In genomic region chr16:23102340-23103037, GRCm38 (mm10) we compare ENCODE assay signal across 9 mouse cellular contexts. TPM values are rescaled to one million over a fixed set of nuclear protein-coding genes. Genes with fewer than 3 reads are reported as not detected.
A peak's percentile ranks its signal among the peaks of the same experiment; 100 is the strongest.
DNase-seq lines count a peak whose midpoint lies in the region; ATAC-seq lines count a peak whose summit lies in the region.
"Had no signal": no experiment of that assay in that cellular context is flagged by ENCODE, and none has a peak within 500 bp of the region (broad histone marks: within the 10 kb centered on the region; RNA-seq: fewer than 3 reads in every experiment).

No protein-coding gene starts in this region.

- H3K27ac ChIP-seq in hindbrain, embryonic 10.5 days: 0 out of 2 replicates have a peak overlapping the region, but pooled peaks have one; percentile 53

- peak overlapping the region; percentile 48 for H3K4me3 ChIP-seq in hindbrain, embryonic 10.5 days

- peak; percentile 68 for DNase-seq in CD4-positive helper T cell, adult 2 months (ENCODE audit: low read depth, low spot score)
- peak; percentile 96 for DNase-seq in ES-CJ7 (ENCODE audit: low read depth, low spot score)
- no peak for DNase-seq in hindbrain, embryonic 10.5 days (ENCODE audit: low spot score)
- DNase-seq in lung, postnatal 36 days: peak; percentile 20
- DNase-seq in adipocyte (ENCODE audit: low spot score): no peak
- DNase-seq in urinary bladder, postnatal 14 days (ENCODE audit: low spot score): no peak

- peaks cover 18% of the 10 kb centered on the region for H3K27me3 ChIP-seq in hindbrain, embryonic 10.5 days (ENCODE audit: insufficient read depth, poor library complexity, severe bottlenecking)

- no peak for ATAC-seq in erythroid progenitor cell, adult 5-6 weeks (replicated peaks; ENCODE audit: low FRiP score, poor library complexity, severe bottlenecking)
- no peak for ATAC-seq in frontal cortex, adult (ENCODE audit: low TSS enrichment)

- H3K36me3 ChIP-seq in hindbrain, embryonic 10.5 days: no peaks in the 10 kb centered on the region

- H3K9me3 ChIP-seq in hindbrain, embryonic 10.5 days: no peaks in the 10 kb centered on the region

- 13% methylated on average over 15 of the region's 15 CpGs for WGBS in hindbrain, embryonic 10.5 days

- peaks cover 28% of the 10 kb centered on the region for H3K4me1 ChIP-seq in hindbrain, embryonic 10.5 days (replicated peaks)

RNA-seq across cellular contexts. Expression of gene Eif4a2, which starts 4.8 kb away (rescaled TPM):
- polyA plus RNA-seq in hindbrain, embryonic 10.5 days (2016; fragmentation: Nextera tagmentation; extraction: Ambion mirVana): 133 and 157 TPM in 2 replicates
- 140 and 151 TPM in 2 replicates for total RNA-seq in erythroid progenitor cell, adult 5-6 weeks (2015; ENCODE audit: low replicate concordance)
- 189 and 232 TPM in 2 replicates for total RNA-seq in erythroid progenitor cell, adult 5-6 weeks (2017; ENCODE audit: low replicate concordance)

RNA-seq across cellular contexts. Expression of gene Rfc4, which starts 25.0 kb away (rescaled TPM):
- 190 and 227 TPM in 2 replicates for polyA plus RNA-seq in hindbrain, embryonic 10.5 days (2016; fragmentation: Nextera tagmentation; extraction: Ambion mirVana)
- 98.4 and 133 TPM in 2 replicates for total RNA-seq in erythroid progenitor cell, adult 5-6 weeks (2015; ENCODE audit: low replicate concordance)
- total RNA-seq in erythroid progenitor cell, adult 5-6 weeks (2017; ENCODE audit: low replicate concordance): 32.8 and 50.6 TPM in 2 replicates

RNA-seq across cellular contexts. Expression of gene Adipoq, which starts 43.8 kb away (rescaled TPM):
- polyA plus RNA-seq in hindbrain, embryonic 10.5 days (2016; fragmentation: Nextera tagmentation; extraction: Ambion mirVana): not detected in 2 replicates
- total RNA-seq in erythroid progenitor cell, adult 5-6 weeks (2015; ENCODE audit: low replicate concordance): 12.2 TPM in 1 of 2 replicates, not detected in the other
- total RNA-seq in erythroid progenitor cell, adult 5-6 weeks (2017; ENCODE audit: low replicate concordance): 0.51 TPM in 1 of 2 replicates, not detected in the other

RNA-seq across cellular contexts. Expression of gene Kng1, which starts 44.8 kb away (rescaled TPM):
- not detected in 2 replicates for polyA plus RNA-seq in hindbrain, embryonic 10.5 days (2016; fragmentation: Nextera tagmentation; extraction: Ambion mirVana)
- 0.72 and 3.4 TPM in 2 replicates for total RNA-seq in erythroid progenitor cell, adult 5-6 weeks (2015; ENCODE audit: low replicate concordance)
- not detected in 2 replicates for total RNA-seq in erythroid progenitor cell, adult 5-6 weeks (2017; ENCODE audit: low replicate concordance)
- polyA plus RNA-seq: cortical plate, adult 2 months had no signal

Comparison
In these comparisons a context has a peak if more than half of its experiments do, and no peak if none do; other contexts are left out.
1. DNase-seq: peak in CD4-positive helper T cell, adult 2 months (single experiment), ES-CJ7 (single experiment) and lung, postnatal 36 days (single experiment); none in hindbrain, embryonic 10.5 days (single experiment), adipocyte (single experiment) and urinary bladder, postnatal 14 days (single experiment).